In genomic region chr15:78487066-78487465, GRCm38 (mm10) we compare ENCODE assay signal across 31 mouse cellular contexts. TPM values are rescaled to one million over a fixed set of nuclear protein-coding genes. Genes with fewer than 3 reads are reported as not detected.
"Had no signal": no experiment of that assay in that cellular context is flagged by ENCODE, and none has a peak within 500 bp of the region (broad histone marks: within the 10 kb centered on the region; RNA-seq: fewer than 3 reads in every experiment).

No protein-coding gene starts in this region.

- H3K27ac ChIP-seq: heart, adult 2 months; heart, embryonic 10.5 days; hindbrain, embryonic 10.5 days; hindbrain, embryonic 12.5 days; hindbrain, embryonic 14.5 days; intestine, embryonic 15.5 days; layer of hippocampus, adult 2 months; left cerebral cortex, adult 2 months; limb, embryonic 10.5 days; limb, embryonic 12.5 days; liver, embryonic 13.5 days; liver, embryonic 15.5 days had no signal

- DNase-seq: gastrocnemius, postnatal 14 days; gastrocnemius, postnatal 36 days; heart, adult 11 months; heart, adult 2 months; heart, postnatal 10 days; heart, postnatal 4 days; kidney, adult 18-20 months; kidney, adult 8-10 months; kidney, postnatal 10 days; kidney, postnatal 25 days; kidney, postnatal 4 days; liver; liver, embryonic 13.5 days had no signal

- ATAC-seq: hindbrain, embryonic 16.5 days; inflammation-experienced regulatory T-cells, adult 6 months; intestine, embryonic 15.5 days; intestine, postnatal 0 days had no signal

- H3K27me3 ChIP-seq: hindbrain, embryonic 12.5 days; intestine, embryonic 15.5 days; liver, embryonic 15.5 days had no signal

- H3K9me3 ChIP-seq: heart, embryonic 10.5 days; heart, embryonic 12.5 days; hindbrain, embryonic 10.5 days; hindbrain, embryonic 12.5 days; intestine, embryonic 15.5 days; limb, embryonic 10.5 days; limb, embryonic 12.5 days; liver, embryonic 13.5 days; liver, embryonic 15.5 days had no signal

- H3K36me3 ChIP-seq: heart, embryonic 10.5 days; heart, embryonic 12.5 days; hindbrain, embryonic 10.5 days; hindbrain, embryonic 12.5 days; intestine, embryonic 15.5 days; limb, embryonic 10.5 days; limb, embryonic 12.5 days; liver, embryonic 13.5 days; liver, embryonic 15.5 days had no signal

- H3K4me2 ChIP-seq: heart, embryonic 12.5 days; hindbrain, embryonic 12.5 days; hindbrain, embryonic 14.5 days; intestine, embryonic 15.5 days; limb, embryonic 12.5 days; liver, embryonic 11.5 days; liver, embryonic 13.5 days; liver, embryonic 15.5 days had no signal

- H3K9ac ChIP-seq: heart, embryonic 12.5 days; hindbrain, embryonic 12.5 days; hindbrain, embryonic 14.5 days; intestine, embryonic 15.5 days; limb, embryonic 12.5 days; liver, embryonic 13.5 days; liver, embryonic 15.5 days had no signal

- H3K4me1 ChIP-seq: heart, embryonic 12.5 days; hindbrain, embryonic 10.5 days; intestine, embryonic 15.5 days; liver, embryonic 13.5 days; liver, embryonic 15.5 days had no signal

- H3K4me3 ChIP-seq: heart, adult 2 months; heart, embryonic 10.5 days; heart, embryonic 12.5 days; hindbrain, embryonic 10.5 days; hindbrain, embryonic 12.5 days; intestine, embryonic 15.5 days; layer of hippocampus, adult 2 months; left cerebral cortex, adult 2 months; limb, embryonic 10.5 days; limb, embryonic 12.5 days; liver, embryonic 13.5 days; liver, embryonic 15.5 days had no signal

RNA-seq across cellular contexts. Expression of gene Il2rb, which starts 8.0 kb away (rescaled TPM):
- polyA plus RNA-seq: heart, embryonic 10.5 days; heart, embryonic 12.5 days; hindbrain, embryonic 10.5 days; limb, embryonic 10.5 days had no signal

RNA-seq across cellular contexts. Expression of gene Tmprss6, which starts 18.6 kb away (rescaled TPM):
- polyA plus RNA-seq: heart, adult 2 months; heart, embryonic 14.5 days; hindbrain, embryonic 10.5 days; inflammation-experienced regulatory T-cells, adult 6 months had no signal

RNA-seq across cellular contexts. Expression of gene Sstr3, which starts 57.4 kb away (rescaled TPM):
- polyA plus RNA-seq: gonadal fat pad, adult 2 months; heart, adult 2 months; heart, embryonic 10.5 days; heart, embryonic 14.5 days; heart, embryonic 16.5 days; limb, embryonic 10.5 days; liver, embryonic 11.5 days; liver, embryonic 13.5 days; liver, embryonic 15.5 days had no signal
